Mouse (Mus musculus): ENCODE measurements around the gene Sqor.

Sqor gene

GRCm38 (mm10) chr2:122784701-122785100 lies 19.7 kb downstream of the Sqor start:
- no peak for DNase-seq (ENCODE audit: low spot score)

GRCm38 (mm10) chr2:122786167-122786566 lies 21.1 kb downstream of the Sqor start:
- no peak for DNase-seq (ENCODE audit: low spot score)

- DNase-seq (ENCODE audit: low spot score): no peak
These were observed 24.3 kb downstream of the Sqor start for GRCm38 (mm10) chr2:122789311-122789710.

GRCm38 (mm10) chr2:122789730-122790129 lies 24.7 kb downstream of the Sqor start:
- no peak for DNase-seq (ENCODE audit: low spot score)

- no peak for DNase-seq (ENCODE audit: low spot score)
These were observed 39.4 kb downstream of the Sqor start for GRCm38 (mm10) chr2:122804392-122804791.

- peak; percentile 14 for DNase-seq (ENCODE audit: low spot score)
These were observed 41.0 kb downstream of the Sqor start for GRCm38 (mm10) chr2:122806040-122806439.

- no peak for DNase-seq (ENCODE audit: low spot score)
These were observed 44.0 kb downstream of the Sqor start for GRCm38 (mm10) chr2:122809027-122809426.

GRCm38 (mm10) chr2:122816986-122817385 lies 51.9 kb downstream of the Sqor start:
- DNase-seq (ENCODE audit: low spot score): no peak

- no peak for DNase-seq (ENCODE audit: low spot score)
These were observed 56.2 kb downstream of the Sqor start for GRCm38 (mm10) chr2:122821246-122821645.

GRCm38 (mm10) chr2:122825406-122826236 lies 60.6 kb downstream of the Sqor start:
- DNase-seq (ENCODE audit: low spot score): no peak

- no peak for DNase-seq (ENCODE audit: low spot score)
These were observed 61.3 kb downstream of the Sqor start for GRCm38 (mm10) chr2:122826302-122826701.

- DNase-seq (ENCODE audit: low spot score): no peak
These were observed 89.6 kb downstream of the Sqor start for GRCm38 (mm10) chr2:122854636-122855035.

- no peak for DNase-seq (ENCODE audit: low spot score)
These were observed 90.3 kb downstream of the Sqor start for GRCm38 (mm10) chr2:122855354-122855753.
